Mouse (Mus musculus) cortical plate, adult 2 months (tissue): Measurements from ENCODE around the gene Shank2. TPM values are rescaled to one million over a fixed set of nuclear protein-coding genes. Genes with fewer than 3 reads are reported as not detected.

Source experiments
- H3K27ac ChIP-seq: fragments of 200-500 bp; 2 replicates; pipeline ENCODE4 v1.5.1; 2012; ENCODE audit warnings: low read length, control low read depth, inconsistent platforms; ENCODE audit not compliant: insufficient read depth
- H3K4me1 ChIP-seq: fragments of 200-500 bp; 2 replicates; pipeline ENCODE4 v1.6.1; 2011; ENCODE audit warnings: low read length; ENCODE audit not compliant: control insufficient read depth, insufficient read depth
- H3K4me3 ChIP-seq: fragments of 200-500 bp; 2 replicates; pipeline ENCODE4 v1.5.1; 2011; ENCODE audit warnings: mild to moderate bottlenecking, low read length, control low read depth; ENCODE audit not compliant: insufficient read depth
- CTCF ChIP-seq: fragments of 200-500 bp; IDR thresholded peaks from 2 replicates; pipeline ENCODE4 v1.5.1; 2011; ENCODE audit warnings: mild to moderate bottlenecking, control low read depth, low read length; ENCODE audit not compliant: insufficient read depth; ENCODE audit errors: extremely low read depth
- POLR2A ChIP-seq: fragments of 200-500 bp; IDR thresholded peaks from 2 replicates; pipeline ENCODE4 v1.6.1; 2011; ENCODE audit warnings: mild to moderate bottlenecking, low read length, control low read depth; ENCODE audit not compliant: insufficient read depth; ENCODE audit errors: extremely low read depth
- polyA plus RNA-seq: library from polyadenylated mRNA; depleted of rRNA; stranded (reverse); fragments of >200 nt; gene quantifications from 2 replicates; pipeline ENCODE4 v1.2.3, GENCODE M21; 2012

Gene Shank2
- polyA plus RNA-seq, 1 experiment, result 69.7 TPM

- TF ChIP-seq POLR2A (no peak), CTCF (no peak)
- H3K4me1 ChIP-seq, result peaks cover 12% of the 10 kb centered on the region
- H3K4me3 ChIP-seq, result no peak overlapping the region
- H3K27ac ChIP-seq, result no peak overlapping the region
These were observed 377.6 kb downstream of the Shank2 start for GRCm38 (mm10) chr7:144379243-144379884.

GRCm38 (mm10) chr7:144381588-144381987, 379.9 kb downstream of the Shank2 start:
- Histone ChIP-seq H3K4me3 (no peak overlapping the region), H3K27ac (no peak overlapping the region), H3K4me1 (peaks cover 12% of the 10 kb centered on the region)
- TF ChIP-seq CTCF, result no peak

- Histone ChIP-seq H3K27ac (no peak overlapping the region), H3K4me1 (peaks cover 2% of the 10 kb centered on the region; the same call in 1 of the 2 replicates), H3K4me3 (no peak overlapping the region)
- no peak for TF ChIP-seq POLR2A
- TF ChIP-seq CTCF, result no peak
These were observed 385.8 kb downstream of the Shank2 start for GRCm38 (mm10) chr7:144387537-144387936.

GRCm38 (mm10) chr7:144389704-144390103, 388.0 kb downstream of the Shank2 start:
- H3K4me1 ChIP-seq, result no peaks in the 10 kb centered on the region; the same call in 1 of the 2 replicates
- H3K4me3 ChIP-seq, result no peak overlapping the region
- TF ChIP-seq POLR2A, result no peak
- TF ChIP-seq CTCF, result no peak
- no peak overlapping the region for H3K27ac ChIP-seq

GRCm38 (mm10) chr7:144390676-144391075, 388.9 kb downstream of the Shank2 start:
- Histone ChIP-seq H3K4me3 (no peak overlapping the region), H3K27ac (no peak overlapping the region), H3K4me1 (peaks cover 2% of the 10 kb centered on the region)
- TF ChIP-seq CTCF, result no peak
- no peak for TF ChIP-seq POLR2A

GRCm38 (mm10) chr7:144391727-144392126, 390.0 kb downstream of the Shank2 start:
- Histone ChIP-seq H3K4me3 (no peak overlapping the region), H3K27ac (no peak overlapping the region), H3K4me1 (peaks cover 2% of the 10 kb centered on the region)
- TF ChIP-seq POLR2A, result no peak

GRCm38 (mm10) chr7:144402492-144402891, 400.8 kb downstream of the Shank2 start:
- H3K4me1 ChIP-seq, result peaks cover 6% of the 10 kb centered on the region
- H3K4me3 ChIP-seq, result no peak overlapping the region
- H3K27ac ChIP-seq, result no peak overlapping the region
- TF ChIP-seq CTCF (no peak), POLR2A (no peak)

- Histone ChIP-seq H3K4me3 (no peak overlapping the region), H3K27ac (no peak overlapping the region), H3K4me1 (peaks cover 11% of the 10 kb centered on the region)
- TF ChIP-seq CTCF (no peak), POLR2A (no peak)
These were observed 405.9 kb downstream of the Shank2 start for GRCm38 (mm10) chr7:144407675-144408074.

- no peak overlapping the region for H3K4me3 ChIP-seq
- H3K4me1 ChIP-seq, result peaks cover 11% of the 10 kb centered on the region
- TF ChIP-seq POLR2A, result no peak
- no peak for TF ChIP-seq CTCF
- H3K27ac ChIP-seq, result no peak overlapping the region
These were observed 406.8 kb downstream of the Shank2 start for GRCm38 (mm10) chr7:144408464-144409000.

- Histone ChIP-seq H3K4me1 (peaks cover 11% of the 10 kb centered on the region), H3K4me3 (no peak overlapping the region), H3K27ac (no peak overlapping the region)
- TF ChIP-seq POLR2A (no peak), CTCF (no peak)
These were observed 408.0 kb downstream of the Shank2 start for GRCm38 (mm10) chr7:144409682-144410081.
